Mouse (Mus musculus): ENCODE data around the gene Zfp334. TPM values are rescaled to one million over a fixed set of nuclear protein-coding genes. Genes with fewer than 3 reads are reported as not detected.

The Zfp334 gene
- polyA plus RNA-seq, 1 experiment from 2014 or later, result 24.1 TPM

Other genes starting within 250 kb of the Zfp334 start
- gene Cdh22, start 153.4 kb downstream of the Zfp334 start, polyA plus RNA-seq (2014; fragmentation: Nextera tagmentation; extraction: Ambion mirVana), result 4.8 and 6.4 TPM in 2 replicates
- 49.5 and 49.7 TPM in 2 replicates for gene Slc35c2, start 100.4 kb downstream of the Zfp334 start, polyA plus RNA-seq (2014; fragmentation: Nextera tagmentation; extraction: Ambion mirVana)
- gene Elmo2, start 61.8 kb downstream of the Zfp334 start, polyA plus RNA-seq (2014; fragmentation: Nextera tagmentation; extraction: Ambion mirVana), result 79.9 and 83.1 TPM in 2 replicates
- gene Zfp663, start 19.5 kb downstream of the Zfp334 start, polyA plus RNA-seq (2014; fragmentation: Nextera tagmentation; extraction: Ambion mirVana), result 9.0 and 10.1 TPM in 2 replicates
- gene Ocstamp, start 12.1 kb upstream of the Zfp334 start, polyA plus RNA-seq (2014; fragmentation: Nextera tagmentation; extraction: Ambion mirVana), result 0.04 and 0.11 TPM in 2 replicates
- gene Slc13a3, start 85.0 kb upstream of the Zfp334 start, polyA plus RNA-seq (2014; fragmentation: Nextera tagmentation; extraction: Ambion mirVana), result 1.4 and 2.1 TPM in 2 replicates
- gene Trp53rka, start 105.1 kb upstream of the Zfp334 start, polyA plus RNA-seq (2014; fragmentation: Nextera tagmentation; extraction: Ambion mirVana), result 46.2 and 49.3 TPM in 2 replicates
- 2.8 TPM in 2 replicates for gene Slc2a10, start 115.5 kb upstream of the Zfp334 start, polyA plus RNA-seq (2014; fragmentation: Nextera tagmentation; extraction: Ambion mirVana)
- gene Eya2, start 206.8 kb upstream of the Zfp334 start, polyA plus RNA-seq (2014; fragmentation: Nextera tagmentation; extraction: Ambion mirVana), result 6.9 and 8.3 TPM in 2 replicates